Mouse (Mus musculus) right cerebral cortex, adult 2 months (tissue): ENCODE data around the gene Sar1b.
"Not testable (repeated sequence)": the region's sequence is repeated elsewhere in the genome, so short reads cannot be mapped to it uniquely, and the experiment has no call there.

Experiments used
- DNase-seq, 2 experiments: peaks; one replicate each; pipeline ENCODE4 v3.0.0; 2021 to 2022; ENCODE audit warnings: low spot score in 2 of 2

Sar1b gene

GRCm38 (mm10) chr11:51763213-51763907, at the start of gene Sar1b, which contains the start of gene Sec24a:
Sar1b (plus strand) TSS chr11:51763687.
Sec24a (minus strand) TSS chr11:51763634.
- DNase-seq, result peak; percentile 81 to 83

GRCm38 (mm10) chr11:51721066-51721465, 42.4 kb upstream of the Sar1b start:
- DNase-seq, result no peak

GRCm38 (mm10) chr11:51732883-51733282, 30.6 kb upstream of the Sar1b start:
- no peak for DNase-seq

DNA sequence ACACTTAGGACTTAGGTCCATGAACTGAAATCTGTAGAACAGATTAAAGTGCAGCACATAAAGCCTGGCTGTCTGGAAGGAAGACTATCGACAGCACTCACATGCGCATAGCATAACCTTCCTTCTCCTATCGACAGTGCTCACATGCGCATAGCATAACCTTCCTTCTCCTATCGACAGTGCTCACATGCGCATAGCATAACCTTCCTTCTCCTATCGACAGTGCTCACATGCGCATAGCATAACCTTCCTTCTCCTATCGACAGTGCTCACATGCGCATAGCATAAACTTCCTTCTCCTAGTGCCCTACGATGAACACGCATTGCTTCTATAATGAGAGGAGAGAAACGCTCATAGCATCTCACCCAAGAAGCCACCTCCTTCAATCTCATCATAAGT, 29.3 kb upstream of the Sar1b start:
- not testable (repeated sequence) for DNase-seq

GRCm38 (mm10) chr11:51738651-51739403, 24.7 kb upstream of the Sar1b start:
- no peak for DNase-seq

DNA sequence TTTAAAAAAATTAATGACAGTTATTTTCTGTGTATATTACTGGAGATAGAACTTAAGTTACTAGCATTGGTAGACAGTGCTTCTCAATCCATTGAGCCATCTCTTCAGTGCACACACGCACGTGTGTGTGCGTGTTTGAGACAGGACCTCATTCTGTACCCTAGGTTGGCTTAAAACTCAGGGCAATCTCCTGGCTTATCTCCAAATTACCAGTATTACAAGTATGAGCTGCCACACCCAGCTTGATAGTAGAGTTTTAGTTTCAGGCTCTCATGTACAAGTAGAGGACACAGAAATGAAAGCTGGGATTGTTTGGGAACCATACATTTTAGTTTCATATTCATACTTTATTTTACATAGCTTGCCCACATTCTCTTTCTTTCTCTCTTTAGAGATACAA, 22.8 kb upstream of the Sar1b start:
- no peak for DNase-seq

DNA sequence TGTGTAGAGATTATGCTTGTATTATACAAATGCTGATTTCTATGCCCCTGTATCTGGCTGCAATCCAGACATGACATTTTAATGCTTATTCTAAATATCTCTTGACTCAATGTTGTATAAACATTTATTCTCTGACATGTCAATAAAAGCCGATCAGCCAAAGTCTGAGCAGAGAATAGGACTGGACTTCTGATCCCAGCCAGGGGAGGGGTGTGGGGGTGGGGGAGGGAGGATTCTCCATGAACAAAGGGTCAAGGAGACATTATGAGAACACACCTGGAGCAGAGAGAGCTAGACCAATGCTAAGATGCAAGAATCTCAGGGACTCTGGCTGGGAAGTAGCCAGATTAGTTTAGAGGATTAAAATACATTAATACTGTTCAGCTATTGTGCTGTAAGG, 17.4 kb upstream of the Sar1b start:
- DNase-seq, result no peak

DNA sequence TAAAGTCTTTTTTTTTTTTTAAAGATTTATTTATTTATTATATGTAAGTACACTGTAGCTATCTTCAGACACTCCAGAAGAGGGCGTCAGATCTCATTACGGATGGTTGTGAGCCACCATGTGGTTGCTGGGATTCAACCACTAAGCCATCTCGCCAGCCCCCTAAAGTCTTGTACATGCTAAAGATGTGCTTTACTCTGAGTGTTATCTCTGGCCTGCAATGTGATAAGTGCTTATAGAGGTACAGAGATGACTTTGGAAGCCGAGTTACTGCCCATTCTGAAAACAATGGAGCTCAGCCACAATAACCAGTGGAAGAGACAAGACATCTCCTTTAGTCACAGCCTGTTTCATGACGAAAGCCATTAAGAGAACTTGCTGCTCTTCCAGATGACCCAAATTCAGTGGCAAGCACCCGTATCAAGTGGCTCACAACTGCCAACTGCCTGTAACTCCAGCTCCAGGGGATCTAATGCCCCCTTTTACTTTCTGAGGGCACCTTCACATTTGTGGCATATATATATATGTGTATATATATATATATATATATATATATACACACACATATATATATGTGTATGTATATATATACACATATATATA, 11.8 kb upstream of the Sar1b start:
- DNase-seq, result not testable (repeated sequence)

DNA sequence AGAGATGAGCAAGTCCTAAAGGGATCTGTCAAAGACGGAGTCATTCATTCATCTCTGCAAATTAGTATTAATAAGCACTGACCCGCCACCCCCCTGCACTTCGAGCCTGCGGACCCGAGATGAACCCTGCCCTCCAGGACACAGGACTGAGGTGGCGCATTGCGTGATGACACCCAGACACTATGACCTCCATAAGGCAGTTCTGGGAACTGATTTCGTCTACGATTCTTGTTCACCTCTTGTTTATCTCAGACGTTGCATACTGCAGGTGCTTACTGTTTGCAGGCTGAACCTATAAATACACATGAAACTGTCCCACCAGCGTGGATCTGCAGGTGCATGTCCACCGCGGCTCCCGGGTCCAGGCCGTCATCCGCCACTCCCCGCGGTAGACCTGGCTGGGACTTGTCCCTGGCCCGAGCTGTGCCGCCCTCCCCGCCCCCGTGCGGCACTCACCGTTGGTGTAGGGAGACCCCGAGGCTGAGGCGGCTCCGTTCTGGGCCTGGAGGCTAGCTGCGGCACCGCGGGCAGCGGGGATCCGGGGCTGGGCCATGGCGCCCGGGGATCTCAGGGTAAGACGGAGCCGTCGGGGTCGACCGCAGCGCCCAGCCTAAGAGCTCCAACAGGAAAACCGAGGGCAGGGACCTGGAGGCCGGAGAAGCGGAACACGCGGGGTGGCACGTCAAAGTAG, 7.7 kb upstream of the Sar1b start:
- DNase-seq, result peak; percentile 9 to 24

DNA sequence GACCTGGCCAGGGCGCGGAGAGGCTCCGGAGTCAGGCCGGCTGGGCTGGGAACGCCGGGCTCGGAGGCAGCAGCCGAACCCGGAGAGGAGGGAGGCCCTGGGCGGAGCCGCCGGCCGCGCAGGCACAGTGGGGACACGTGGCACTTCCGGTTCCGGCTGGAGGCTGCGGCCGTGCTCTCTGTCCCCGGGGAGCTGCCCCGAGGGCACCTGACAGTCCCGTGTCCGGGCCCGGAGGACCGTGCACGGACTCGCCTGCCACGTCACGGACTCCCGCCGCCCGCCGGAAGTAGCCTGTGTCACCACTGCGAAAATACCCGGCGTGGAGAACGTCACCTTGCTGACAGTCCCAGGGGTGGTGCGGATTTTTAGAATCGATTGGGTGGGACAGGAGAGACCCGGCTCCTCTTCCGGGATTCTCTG, 7.1 kb upstream of the Sar1b start:
- peak; percentile 85 to 91 for DNase-seq

- DNase-seq, result no peak
Measured at GRCm38 (mm10) chr11:51757023-51757422, 6.5 kb upstream of the Sar1b start.

GRCm38 (mm10) chr11:51757625-51758024, 5.9 kb upstream of the Sar1b start:
- DNase-seq, result no peak

DNA sequence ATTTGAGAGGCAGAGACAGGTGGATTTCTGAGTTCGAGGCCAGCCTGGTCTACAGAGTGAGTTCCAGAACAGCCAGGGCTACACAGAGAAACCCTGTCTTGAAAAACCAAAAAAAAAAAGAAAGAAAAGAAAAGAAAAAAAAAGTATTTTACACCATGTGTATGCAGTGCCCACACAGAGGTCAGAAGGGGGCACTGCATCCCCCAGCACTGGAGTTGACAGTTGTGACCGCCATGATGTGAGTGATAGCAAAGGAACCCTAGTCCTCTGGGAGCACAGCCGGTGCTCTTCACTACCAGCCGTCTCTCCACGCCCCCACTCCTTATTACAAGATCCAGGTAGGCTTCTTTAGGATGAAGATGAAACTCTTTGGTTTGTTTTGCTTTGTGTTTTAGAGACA, 5.3 kb upstream of the Sar1b start:
- DNase-seq, result not testable (repeated sequence)

DNA sequence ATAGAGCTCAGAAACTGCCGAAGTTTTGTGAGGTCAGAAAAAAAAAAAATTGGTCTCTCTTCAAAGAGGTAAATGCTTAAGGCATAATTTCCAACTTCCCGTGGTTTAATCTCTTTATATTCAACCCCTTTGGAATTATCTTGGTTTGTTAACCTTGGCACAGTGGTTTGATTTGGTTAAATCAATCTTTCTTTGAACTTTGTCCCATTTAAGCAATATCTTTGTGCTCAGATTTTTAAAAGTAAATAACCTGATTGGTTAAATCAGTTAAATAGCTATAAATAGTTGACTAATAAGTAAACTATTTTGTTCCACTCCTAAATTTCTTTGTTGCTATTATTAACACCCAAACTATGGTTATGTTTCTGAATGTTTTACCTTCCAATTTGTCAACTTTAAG, 4.2 kb upstream of the Sar1b start:
- DNase-seq, result no peak

GRCm38 (mm10) chr11:51759941-51760657, 3.4 kb upstream of the Sar1b start:
- DNase-seq, result no peak

DNA sequence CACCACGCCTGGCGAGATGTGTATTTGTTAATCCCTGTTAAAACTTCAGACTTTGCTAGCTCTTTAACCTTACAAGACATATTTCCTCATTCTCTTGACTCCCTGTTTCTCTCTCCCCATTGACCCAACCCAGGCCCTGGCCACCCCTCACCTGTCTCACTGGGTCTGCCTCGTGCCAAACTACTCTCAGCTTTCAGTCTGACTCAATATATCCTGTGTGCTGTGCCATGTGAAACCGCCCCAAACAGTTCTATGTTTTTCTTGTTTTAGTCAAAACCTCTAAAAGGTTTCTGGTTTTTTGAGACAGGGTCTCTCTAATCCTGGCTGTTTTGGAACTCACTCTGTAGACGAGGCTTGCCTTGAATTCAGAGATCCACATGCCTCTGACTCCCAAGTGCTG, 2.2 kb upstream of the Sar1b start:
- no peak for DNase-seq

DNA sequence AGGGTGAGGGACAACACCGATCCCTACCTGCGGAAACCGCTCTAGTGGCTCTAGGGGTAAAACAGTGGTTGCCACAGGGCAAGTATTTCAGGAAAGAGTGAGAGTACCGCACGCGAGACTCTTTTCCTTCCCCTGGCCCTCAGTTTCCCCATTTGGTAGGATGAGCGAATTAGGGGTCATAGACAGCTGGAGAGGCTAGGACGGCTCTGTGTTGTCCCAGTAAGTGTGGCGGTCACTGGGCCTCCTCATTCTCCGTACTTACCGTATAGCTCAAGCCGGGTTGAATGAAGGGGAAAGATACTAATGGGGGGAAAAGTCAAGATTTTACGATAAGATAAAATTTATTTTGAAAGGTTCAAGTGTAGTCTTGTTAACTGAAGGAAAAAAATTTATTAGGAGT, 468 bp downstream of the Sar1b start:
- no peak for DNase-seq

DNA sequence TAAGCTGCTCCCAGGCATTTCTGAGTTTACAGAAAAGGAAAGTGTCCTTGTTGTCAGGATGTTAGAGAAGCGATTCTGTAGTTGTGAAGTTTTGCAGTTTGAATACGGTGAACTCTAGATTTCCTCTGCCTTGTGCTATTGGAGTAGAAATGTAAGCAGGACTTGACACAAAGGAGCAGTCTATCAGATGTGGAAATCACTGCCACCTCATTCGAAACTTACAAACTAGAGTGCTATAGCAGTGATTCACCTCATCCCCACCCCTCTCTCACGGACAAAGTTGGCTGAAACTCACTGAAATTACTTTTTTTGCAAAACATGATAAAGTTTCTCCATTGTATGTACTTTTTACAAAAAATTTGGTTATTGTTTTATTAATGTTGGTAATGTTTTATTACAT, 1.3 kb downstream of the Sar1b start:
- DNase-seq, result no peak

- no peak for DNase-seq
Measured at GRCm38 (mm10) chr11:51767579-51768220, 4.2 kb downstream of the Sar1b start.

GRCm38 (mm10) chr11:51768296-51768695, 4.8 kb downstream of the Sar1b start:
- no peak for DNase-seq

DNA sequence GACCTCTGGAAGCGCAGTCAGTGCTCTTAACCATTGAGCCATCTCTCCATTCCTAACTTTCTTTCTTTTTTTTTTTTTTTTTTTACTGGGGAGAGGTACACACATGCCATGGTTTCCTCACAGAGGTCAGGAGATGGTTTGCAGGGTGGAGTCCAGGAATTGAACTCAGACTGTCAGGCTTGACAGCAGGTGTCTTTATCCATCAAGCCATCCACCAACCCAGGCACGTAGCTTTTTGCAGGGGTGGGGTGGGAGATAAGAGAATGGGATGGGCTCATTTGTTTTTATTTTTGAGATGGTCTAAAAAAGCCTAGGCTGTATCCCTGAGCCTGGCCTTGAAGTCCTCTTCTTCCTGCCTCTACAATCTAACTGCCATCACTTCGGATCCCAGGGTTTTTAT, 12.0 kb downstream of the Sar1b start:
- DNase-seq, result no peak
